Mouse (Mus musculus) liver, adult (tissue): ENCODE results near the gene Atp6v1a.

Source experiments
- GATA4 ChIP-seq: IDR thresholded peaks from 2 replicates; pipeline ENCODE4 v1.6.1; 2014; ENCODE audit warnings: mild to moderate bottlenecking, low read length; ENCODE audit not compliant: insufficient replicate concordance

The Atp6v1a gene

GRCm38 (mm10) chr16:44154497-44155057 is 15.1 kb upstream of the Atp6v1a start:
- no peak for TF ChIP-seq GATA4

GRCm38 (mm10) chr16:44149002-44149767 is 9.7 kb upstream of the Atp6v1a start:
- no peak for TF ChIP-seq GATA4

GRCm38 (mm10) chr16:44141483-44141882 is 2.0 kb upstream of the Atp6v1a start:
- TF ChIP-seq GATA4, result no peak

- TF ChIP-seq GATA4, result 0 out of 2 replicates have a peak, but pooled peaks have one; percentile 19
These were observed 782 bp upstream of the Atp6v1a start for GRCm38 (mm10) chr16:44140186-44140787.

GRCm38 (mm10) chr16:44138979-44139535 is 448 bp downstream of the Atp6v1a start:
- TF ChIP-seq GATA4, result no peak

DNA sequence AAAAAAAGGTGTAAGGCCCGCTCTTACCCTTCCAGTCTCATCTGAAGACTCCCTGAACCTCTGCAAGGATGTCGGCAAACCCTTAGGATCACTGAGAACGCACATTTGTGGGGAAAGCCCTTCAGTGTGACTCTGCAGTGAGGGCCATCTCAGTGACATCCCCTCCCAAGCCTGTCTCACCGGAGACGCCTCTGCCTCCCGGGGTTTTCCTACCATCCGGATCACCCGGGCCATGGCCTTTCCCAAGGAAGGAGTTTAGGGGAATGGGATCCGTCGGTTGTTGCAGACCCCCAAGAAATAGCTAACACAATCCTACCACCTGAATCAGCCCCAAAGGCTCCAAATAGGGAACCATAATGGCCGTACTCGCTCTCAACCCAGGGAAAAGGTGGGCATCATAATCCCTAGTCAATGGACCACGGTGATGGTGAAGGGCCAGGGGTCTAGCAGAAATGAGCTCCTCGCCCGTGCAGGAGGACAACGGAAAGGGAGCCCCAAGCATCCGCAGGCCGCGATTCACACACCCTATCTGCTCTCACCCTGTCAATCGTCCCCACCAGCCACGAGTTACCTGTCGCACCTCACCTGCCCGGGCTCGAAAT is 1.0 kb downstream of the Atp6v1a start:
- no peak for TF ChIP-seq GATA4

DNA sequence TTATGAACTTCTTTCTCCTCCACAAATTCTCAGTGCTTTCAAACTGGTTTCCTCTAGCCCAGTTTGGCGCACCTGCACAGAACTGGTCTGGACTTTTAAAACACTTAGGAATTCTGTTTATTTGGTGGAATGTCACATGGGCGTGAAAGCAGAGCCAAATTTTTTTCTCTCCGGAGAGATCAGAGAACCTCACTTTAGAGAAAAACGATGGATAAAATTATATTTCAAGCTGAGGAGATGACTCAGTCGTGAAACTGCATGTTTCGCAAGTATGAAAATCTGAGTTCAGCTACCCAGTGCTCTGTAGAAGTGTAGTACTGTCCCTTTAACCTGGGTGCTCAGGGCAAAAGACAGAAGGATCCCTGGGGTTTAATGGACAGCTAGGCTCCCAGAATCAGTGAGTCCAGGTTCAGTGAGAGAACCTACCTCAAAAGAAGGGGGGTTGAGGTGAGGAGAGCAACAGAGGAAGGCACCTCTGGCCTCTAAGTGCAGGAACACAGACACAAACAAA is 2.9 kb downstream of the Atp6v1a start:
- no peak for TF ChIP-seq GATA4

DNA sequence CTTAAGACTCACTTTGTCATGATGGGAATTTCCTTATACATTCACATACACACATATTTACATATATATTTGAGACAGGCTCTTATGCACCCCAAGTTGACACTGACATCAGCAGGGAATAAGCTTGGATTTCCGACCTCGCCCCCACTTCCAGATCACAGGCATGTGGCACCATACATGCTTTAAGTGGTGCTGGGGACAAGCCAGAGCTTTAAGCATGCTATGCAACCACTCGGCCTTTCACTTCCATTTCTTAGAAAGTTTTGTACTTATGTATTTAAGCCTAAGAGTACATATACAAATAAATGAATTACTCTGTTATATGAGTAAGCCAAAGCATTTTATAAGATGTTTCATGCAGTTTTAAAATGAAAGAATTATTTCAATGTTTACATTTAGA is 6.3 kb downstream of the Atp6v1a start:
- TF ChIP-seq GATA4, result no peak

DNA sequence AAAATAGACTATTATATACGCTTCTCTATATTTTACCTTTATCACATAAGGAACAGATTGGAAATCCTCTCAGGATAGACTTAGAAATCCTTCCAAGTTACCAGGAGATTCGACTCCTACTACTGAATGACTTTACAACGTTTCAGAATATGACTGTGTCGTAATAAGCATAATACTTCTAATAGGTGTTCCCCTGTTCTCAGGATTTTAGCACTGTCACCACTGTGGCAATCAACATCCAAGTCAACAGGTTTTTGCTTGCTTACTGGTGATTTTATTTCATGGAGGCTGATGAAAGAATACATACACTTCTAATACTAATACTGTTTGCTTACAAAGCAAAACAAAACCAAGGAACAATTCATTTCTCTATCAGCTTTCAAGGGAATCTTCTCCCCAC is 7.2 kb downstream of the Atp6v1a start:
- no peak for TF ChIP-seq GATA4

GRCm38 (mm10) chr16:44126437-44126836 is 13.1 kb downstream of the Atp6v1a start:
- TF ChIP-seq GATA4, result no peak

DNA sequence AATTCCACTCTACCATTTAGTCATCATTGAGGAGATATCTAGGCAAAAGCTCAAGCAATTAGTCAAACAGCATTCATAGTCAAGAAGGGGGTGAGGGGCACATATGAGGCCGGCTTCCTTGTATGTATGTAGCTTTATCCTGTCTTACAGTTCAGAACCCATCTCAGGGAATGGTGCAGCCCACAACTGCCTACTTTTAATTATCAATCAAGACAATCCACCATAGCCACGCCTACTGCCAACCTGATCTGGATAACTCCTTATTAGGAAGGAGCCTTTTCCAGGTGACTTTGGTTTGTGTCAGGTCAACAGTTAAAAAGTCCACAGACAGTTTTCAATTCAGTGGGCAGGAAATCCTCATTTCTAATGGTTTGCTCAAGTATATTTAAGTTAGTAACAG is 14.1 kb downstream of the Atp6v1a start:
- no peak for TF ChIP-seq GATA4

GRCm38 (mm10) chr16:44124713-44125112 is 14.8 kb downstream of the Atp6v1a start:
- no peak for TF ChIP-seq GATA4

GRCm38 (mm10) chr16:44123786-44124185 is 15.7 kb downstream of the Atp6v1a start:
- no peak for TF ChIP-seq GATA4

DNA sequence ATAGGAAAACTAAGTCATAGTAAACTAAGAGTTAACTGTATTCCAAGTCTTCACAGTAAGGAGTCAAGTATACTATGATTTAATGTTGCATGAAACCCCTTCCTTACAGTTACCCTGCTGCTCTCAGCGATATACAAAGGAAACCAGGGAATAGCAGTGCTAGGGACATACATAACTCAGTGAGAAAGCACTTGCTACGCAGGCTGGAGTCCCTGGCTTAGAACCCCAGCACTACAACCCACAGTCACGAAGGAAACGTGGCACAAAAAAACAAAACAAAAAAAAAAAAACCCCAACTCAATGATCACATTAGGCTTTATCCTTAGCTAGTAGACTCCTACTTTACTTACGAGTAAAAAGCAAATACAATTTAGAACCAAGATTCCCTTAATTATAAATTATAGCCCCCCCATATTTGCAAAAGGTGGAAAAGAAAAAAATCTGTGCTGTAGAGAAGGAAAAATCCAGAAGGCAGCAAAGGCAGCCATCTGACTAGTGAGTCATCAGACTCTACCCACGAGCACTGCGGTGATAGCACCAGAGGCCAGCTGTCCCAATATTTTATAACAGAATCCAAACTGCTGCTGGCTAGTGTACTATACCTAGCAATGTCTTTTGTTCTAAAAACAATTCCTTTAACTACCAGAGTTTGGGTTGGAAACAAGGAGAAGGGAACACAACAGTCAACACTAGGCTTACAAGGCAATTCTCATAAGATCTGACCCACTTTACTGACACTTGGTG is 16.4 kb downstream of the Atp6v1a start:
- no peak for TF ChIP-seq GATA4

- no peak for TF ChIP-seq GATA4
These were observed 16.9 kb downstream of the Atp6v1a start for GRCm38 (mm10) chr16:44122574-44122973.

- no peak for TF ChIP-seq GATA4
These were observed 17.4 kb downstream of the Atp6v1a start for GRCm38 (mm10) chr16:44122122-44122521.
